Mouse (Mus musculus) liver, embryonic 12.5 days (tissue): ENCODE data around the gene Klf9. TPM values are rescaled to one million over a fixed set of nuclear protein-coding genes. Genes with fewer than 3 reads are reported as not detected.

ENCODE experiments used
- ATAC-seq: fragments of 200-750 bp; cut with Nextera tagmentation; 2 replicates; pipeline ENCODE4 v1.8.0; 2017; ENCODE audit warnings: moderate number of reproducible peaks, mild to moderate bottlenecking, moderate library complexity
- H3K27ac ChIP-seq: fragments of 300-500 bp; sonication (generic); 2 replicates; pipeline ENCODE4 v1.5.1; 2016; ENCODE audit warnings: mild to moderate bottlenecking
- H3K27me3 ChIP-seq: fragments of 300-500 bp; sonication (generic); replicated peaks from 2 replicates; pipeline ENCODE4 v1.6.1; 2016; ENCODE audit warnings: mild to moderate bottlenecking, moderate library complexity
- H3K36me3 ChIP-seq: fragments of 300-500 bp; sonication (generic); 2 replicates; pipeline ENCODE4 v1.6.1; 2016; ENCODE audit warnings: mild to moderate bottlenecking, moderate library complexity
- H3K4me1 ChIP-seq: fragments of 300-500 bp; sonication (generic); 2 replicates; pipeline ENCODE4 v1.6.1; 2016
- H3K4me2 ChIP-seq: fragments of 300-500 bp; sonication (generic); 2 replicates; pipeline ENCODE4 v1.6.1; 2016; ENCODE audit warnings: mild to moderate bottlenecking, moderate library complexity
- H3K4me3 ChIP-seq: fragments of 300-500 bp; sonication (generic); 2 replicates; pipeline ENCODE4 v1.5.1; 2016; ENCODE audit warnings: mild to moderate bottlenecking, moderate library complexity
- H3K9ac ChIP-seq: fragments of 300-500 bp; sonication (generic); 2 replicates; pipeline ENCODE4 v1.6.1; 2016; ENCODE audit warnings: mild to moderate bottlenecking, moderate library complexity
- H3K9me3 ChIP-seq: fragments of 300-500 bp; sonication (generic); replicated peaks from 2 replicates; pipeline ENCODE4 v1.6.1; 2016; ENCODE audit warnings: mild to moderate bottlenecking, moderate library complexity
- WGBS: fragments of 180-500 bp; shearing (Covaris S2); methylation state at CpG from one replicate; pipeline ENCODE4 v1.1.7; 2016; ENCODE audit not compliant: insufficient replicate concordance; 5-methylcytosine and 5-hydroxymethylcytosine counted together
- polyA plus RNA-seq: library from polyadenylated mRNA; unstranded; fragments of >200 nt; fragmentation: Nextera tagmentation; extraction: Ambion mirVana; gene quantifications from 2 replicates; pipeline ENCODE4 v1.2.1, GENCODE M21; 2016

Klf9 gene
- polyA plus RNA-seq, 1 experiment from 2014 or later: 2.1 TPM

DNA sequence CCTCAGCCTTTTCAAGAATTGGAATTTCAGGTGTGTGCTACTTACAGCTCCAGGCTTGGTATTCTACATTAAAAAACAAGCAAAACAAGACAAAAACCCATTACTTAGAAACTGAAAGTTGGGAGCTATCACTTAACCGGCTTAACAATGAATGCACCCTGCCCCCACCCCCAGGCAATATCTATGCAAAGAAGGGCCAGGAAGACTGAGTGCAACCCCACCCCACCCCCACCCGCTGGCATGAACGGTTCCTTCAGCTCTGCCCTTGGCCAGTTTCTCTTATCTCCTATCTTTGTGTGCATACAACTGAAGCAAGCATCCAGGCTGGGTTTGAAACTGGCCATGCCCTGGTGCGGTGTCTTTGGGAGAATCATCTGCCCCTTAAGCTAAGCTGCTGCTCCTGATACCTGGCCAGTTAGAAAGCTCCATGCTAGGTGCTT is 11.2 kb downstream of the Klf9 start:
- Histone ChIP-seq H3K4me1 (peaks cover 70% of the 10 kb centered on the region), H3K9ac (peak overlapping the region; percentile 67)
- ATAC-seq: peak; percentile 89

DNA sequence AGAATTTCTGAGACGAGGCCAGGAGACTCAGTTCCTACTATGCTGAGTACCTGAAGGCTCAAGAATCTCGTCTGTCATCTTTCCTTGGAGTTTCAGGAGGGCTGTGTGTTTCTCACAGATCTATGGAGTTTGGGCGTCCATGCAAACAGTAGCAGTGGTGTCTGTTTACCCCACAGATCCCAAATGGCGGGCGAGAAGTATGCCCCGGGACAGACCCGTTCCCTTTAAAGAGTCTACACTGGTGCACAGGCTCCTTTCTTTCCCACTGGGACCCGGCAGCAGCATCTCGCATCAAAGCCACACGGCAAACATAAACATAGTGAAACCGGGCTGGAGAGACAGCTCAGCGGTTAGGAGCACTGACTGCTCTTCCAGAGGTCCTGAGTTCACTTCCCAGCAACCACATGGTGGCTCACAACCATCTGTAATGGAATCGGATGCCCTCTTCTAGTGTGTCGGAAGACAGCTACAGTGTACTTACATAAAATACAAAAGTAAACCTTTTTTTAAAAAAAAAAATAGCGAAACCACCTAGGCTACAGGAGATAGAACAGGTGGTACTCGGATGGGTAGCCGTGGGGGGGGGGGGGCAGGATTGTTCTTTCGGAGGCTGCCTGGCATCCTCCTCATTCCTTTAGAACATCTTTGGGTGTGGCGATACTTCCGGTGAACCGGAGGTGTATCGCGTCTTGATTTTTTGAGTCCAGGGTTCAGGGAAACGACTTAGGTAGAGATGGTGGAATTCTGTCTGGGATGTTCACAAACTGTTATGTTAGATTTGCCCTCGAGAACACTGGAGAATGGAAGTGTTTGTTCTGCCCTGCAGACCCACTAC is 12.0 kb downstream of the Klf9 start:
- ATAC-seq: peak; percentile 13; the same call in 1 of the 2 replicates

More for the DNA sequence above, 11.2 kb downstream of the Klf9 start:
- H3K36me3 ChIP-seq: no peaks in the 10 kb centered on the region
- peak overlapping the region; percentile 88 for H3K27ac ChIP-seq
- 6% methylated on average over 4 of the region's 4 CpGs for WGBS
- no peaks in the 10 kb centered on the region for H3K27me3 ChIP-seq
- H3K4me3 ChIP-seq: peak overlapping the region; percentile 46
- no peaks in the 10 kb centered on the region for H3K9me3 ChIP-seq
- peak overlapping the region; percentile 75 for H3K4me2 ChIP-seq

GRCm38 (mm10) chr19:23153606-23154127 is 12.6 kb downstream of the Klf9 start:
- no peaks in the 10 kb centered on the region for H3K36me3 ChIP-seq
- no peaks in the 10 kb centered on the region for H3K27me3 ChIP-seq
- H3K4me2 ChIP-seq: peak overlapping the region; percentile 75; the same call in 1 of the 2 replicates
- no peak for ATAC-seq
- H3K4me3 ChIP-seq: no peak overlapping the region
- H3K4me1 ChIP-seq: peaks cover 65% of the 10 kb centered on the region
- no peak overlapping the region for H3K9ac ChIP-seq
- 0 out of 2 replicates have a peak overlapping the region, but pooled peaks have one; percentile 88 for H3K27ac ChIP-seq
- 72% methylated on average over 5 of the region's 5 CpGs for WGBS
- H3K9me3 ChIP-seq: no peaks in the 10 kb centered on the region

More for the DNA sequence above, 12.0 kb downstream of the Klf9 start:
- Histone ChIP-seq H3K36me3 (no peaks in the 10 kb centered on the region), H3K4me2 (peak overlapping the region; percentile 75), H3K27ac (peak overlapping the region; percentile 88), H3K4me1 (peaks cover 65% of the 10 kb centered on the region), H3K9ac (peak overlapping the region; percentile 67), H3K4me3 (peak overlapping the region; percentile 46), H3K27me3 (no peaks in the 10 kb centered on the region), H3K9me3 (no peaks in the 10 kb centered on the region)
- 57% methylated on average over 25 of the region's 25 CpGs for WGBS

DNA sequence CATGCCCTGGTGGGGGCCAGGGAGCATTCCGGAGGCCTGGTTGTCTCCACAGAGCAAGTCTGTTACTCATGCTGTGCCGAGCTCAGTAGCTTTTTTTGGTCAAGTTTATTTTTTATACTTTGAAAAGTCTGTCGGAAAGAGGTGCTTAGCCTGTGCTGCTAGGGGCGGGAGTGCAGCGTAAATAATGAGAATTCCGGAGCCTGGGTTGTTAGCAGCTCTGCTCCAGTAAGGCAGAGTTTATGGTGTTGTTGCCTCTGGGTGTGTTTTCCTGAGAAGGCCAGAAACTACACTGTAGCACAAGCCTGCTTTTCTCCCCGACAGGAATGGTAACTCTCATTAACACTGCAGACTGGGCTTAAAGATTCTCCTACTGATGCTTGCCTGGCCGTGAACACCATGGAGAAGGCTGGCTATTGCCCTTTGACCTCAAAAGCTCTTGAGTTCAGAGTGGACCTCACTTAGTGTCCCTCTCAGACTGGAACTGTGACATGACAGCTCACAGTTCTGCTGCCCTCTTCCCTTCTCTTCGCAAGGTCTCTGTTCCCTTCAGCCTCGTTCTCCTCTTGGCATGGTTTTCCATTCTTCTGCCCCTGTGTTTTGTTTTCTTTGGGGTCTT is 18.9 kb downstream of the Klf9 start:
- H3K9me3 ChIP-seq: no peaks in the 10 kb centered on the region
- ATAC-seq: no peak
- H3K36me3 ChIP-seq: no peaks in the 10 kb centered on the region
- no peak overlapping the region for H3K4me2 ChIP-seq
- WGBS: 77% methylated on average over 10 of the region's 10 CpGs
- peaks cover 10% of the 10 kb centered on the region for H3K4me1 ChIP-seq
- H3K27ac ChIP-seq: no peak overlapping the region
- no peak overlapping the region for H3K4me3 ChIP-seq
- no peaks in the 10 kb centered on the region for H3K27me3 ChIP-seq
- H3K9ac ChIP-seq: no peak overlapping the region

- Histone ChIP-seq H3K36me3 (no peaks in the 10 kb centered on the region), H3K9ac (no peak overlapping the region), H3K27me3 (no peaks in the 10 kb centered on the region), H3K4me1 (0 out of 2 replicates have a peak, but pooled peaks cover 4% of the 10 kb centered on the region), H3K9me3 (no peaks in the 10 kb centered on the region), H3K27ac (no peak overlapping the region), H3K4me2 (no peak overlapping the region), H3K4me3 (no peak overlapping the region)
- no peak for ATAC-seq
- WGBS: 51% methylated on average over 8 of the region's 8 CpGs
Observed at GRCm38 (mm10) chr19:23162387-23162809, 21.4 kb downstream of the Klf9 start.

- Histone ChIP-seq H3K4me3 (no peak overlapping the region), H3K4me1 (0 out of 2 replicates have a peak, but pooled peaks cover 4% of the 10 kb centered on the region), H3K9ac (no peak overlapping the region), H3K9me3 (no peaks in the 10 kb centered on the region), H3K27ac (no peak overlapping the region), H3K4me2 (no peak overlapping the region), H3K36me3 (no peaks in the 10 kb centered on the region), H3K27me3 (no peaks in the 10 kb centered on the region)
- 75% methylated on average over 6 of the region's 6 CpGs for WGBS
- no peak for ATAC-seq
Observed at GRCm38 (mm10) chr19:23162877-23163276, 21.9 kb downstream of the Klf9 start.

DNA sequence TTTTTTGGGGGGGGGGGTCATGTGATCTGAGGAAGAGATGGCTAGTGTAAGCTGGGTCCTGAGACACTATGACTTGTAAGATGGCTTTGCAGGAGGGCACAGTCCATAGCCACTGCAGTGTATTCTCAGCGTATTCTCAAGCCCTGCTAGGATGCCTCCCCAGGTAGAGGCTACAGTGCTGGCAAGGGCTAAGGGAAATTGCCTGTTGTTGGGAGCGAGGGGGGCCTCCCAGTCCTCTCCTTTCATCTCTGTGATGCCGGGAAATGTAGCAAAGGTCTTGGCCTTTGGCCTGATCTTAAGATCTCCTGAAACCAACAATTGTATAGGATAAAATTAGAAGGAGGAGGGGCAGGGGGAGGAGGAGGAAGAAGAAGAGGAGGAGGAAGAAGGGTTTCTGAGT is 22.3 kb downstream of the Klf9 start:
- no peak overlapping the region for H3K4me2 ChIP-seq
- no peak for ATAC-seq
- 0 out of 2 replicates have a peak, but pooled peaks cover 4% of the 10 kb centered on the region for H3K4me1 ChIP-seq
- no peaks in the 10 kb centered on the region for H3K36me3 ChIP-seq
- no peak overlapping the region for H3K9ac ChIP-seq
- no peaks in the 10 kb centered on the region for H3K27me3 ChIP-seq
- H3K9me3 ChIP-seq: no peaks in the 10 kb centered on the region
- 64% methylated on average over 3 of the region's 3 CpGs for WGBS
- H3K4me3 ChIP-seq: no peak overlapping the region
- H3K27ac ChIP-seq: no peak overlapping the region

- no peak overlapping the region for H3K27ac ChIP-seq
- no peak for ATAC-seq
- H3K4me3 ChIP-seq: no peak overlapping the region
- H3K9me3 ChIP-seq: no peaks in the 10 kb centered on the region
- 86% methylated on average over 16 of the region's 16 CpGs for WGBS
- H3K9ac ChIP-seq: no peak overlapping the region
- H3K4me1 ChIP-seq: peaks cover 13% of the 10 kb centered on the region; the same call in 1 of the 2 replicates
- H3K27me3 ChIP-seq: no peaks in the 10 kb centered on the region
- H3K36me3 ChIP-seq: no peaks in the 10 kb centered on the region
- H3K4me2 ChIP-seq: no peak overlapping the region
Observed at GRCm38 (mm10) chr19:23164651-23165240, 23.7 kb downstream of the Klf9 start.

DNA sequence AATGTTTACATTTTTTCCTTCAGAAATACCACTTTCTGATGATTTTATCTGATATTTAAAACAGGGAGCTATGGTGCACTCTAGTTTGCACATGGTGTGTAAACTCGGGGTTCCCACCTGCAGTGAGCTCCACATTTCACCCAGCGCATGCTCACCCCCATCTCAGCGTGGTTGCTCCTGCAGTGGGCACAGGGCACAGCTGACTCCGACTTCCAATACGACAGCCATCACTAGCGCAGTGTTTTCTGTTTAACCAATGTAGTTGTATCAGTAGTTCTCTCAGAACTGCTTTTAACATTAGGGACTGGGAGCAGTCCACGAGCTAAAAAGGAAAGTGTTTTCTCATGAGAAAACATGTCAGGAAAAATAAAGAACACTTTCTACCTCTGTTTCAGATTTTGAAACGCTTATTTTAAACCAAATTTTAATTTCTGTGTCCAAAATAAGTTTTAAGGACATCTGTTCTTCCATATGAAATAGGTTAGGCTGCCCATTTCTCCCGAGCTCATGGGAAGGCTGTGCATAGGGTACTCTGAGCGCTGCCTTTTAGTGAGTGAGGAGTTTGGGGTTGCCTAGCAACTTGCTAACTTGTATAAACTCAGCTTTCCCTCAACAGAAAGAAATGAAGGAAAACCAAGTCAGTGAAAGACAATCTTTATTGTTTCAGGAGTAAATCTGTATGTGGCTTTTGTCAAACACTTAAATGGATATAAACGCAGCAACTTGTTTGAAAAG is 25.7 kb downstream of the Klf9 start:
- Histone ChIP-seq H3K4me2 (no peak overlapping the region), H3K27me3 (no peaks in the 10 kb centered on the region), H3K9me3 (no peaks in the 10 kb centered on the region), H3K36me3 (no peaks in the 10 kb centered on the region), H3K27ac (no peak overlapping the region), H3K4me1 (peaks cover 13% of the 10 kb centered on the region; the same call in 1 of the 2 replicates), H3K9ac (no peak overlapping the region), H3K4me3 (no peak overlapping the region)
- no peak for ATAC-seq
- WGBS: 77% methylated on average over 11 of the region's 11 CpGs

- Histone ChIP-seq H3K9ac (no peak overlapping the region; the same call in 1 of the 2 replicates), H3K4me3 (no peak overlapping the region), H3K4me1 (peaks cover 13% of the 10 kb centered on the region; the same call in 1 of the 2 replicates), H3K27ac (no peak overlapping the region), H3K4me2 (no peak overlapping the region), H3K27me3 (no peaks in the 10 kb centered on the region), H3K36me3 (no peaks in the 10 kb centered on the region), H3K9me3 (no peaks in the 10 kb centered on the region)
- ATAC-seq: no peak
- WGBS: 78% methylated on average over 5 of the region's 5 CpGs
Observed at GRCm38 (mm10) chr19:23168899-23169658, 28.1 kb downstream of the Klf9 start.

DNA sequence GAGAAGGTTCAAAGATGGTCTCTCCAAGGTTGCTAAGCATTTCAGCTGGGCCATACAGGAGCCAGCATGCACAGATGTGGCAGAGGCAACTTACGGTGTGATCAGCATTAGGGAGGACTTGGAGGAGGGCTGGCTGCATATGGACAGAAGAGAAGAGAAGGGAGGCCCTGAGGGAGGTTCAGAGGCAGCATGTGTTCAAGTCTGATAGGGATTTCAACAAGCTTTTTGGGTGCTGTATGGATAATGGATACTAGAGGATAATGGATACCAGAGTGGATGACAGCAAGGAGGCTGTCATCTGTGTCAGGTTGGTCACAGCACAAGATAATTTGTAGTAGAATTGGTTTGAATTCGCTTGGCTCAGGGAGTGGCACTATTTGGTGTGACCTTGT is 28.6 kb downstream of the Klf9 start:
- Histone ChIP-seq H3K9ac (no peak overlapping the region), H3K27ac (no peak overlapping the region), H3K27me3 (no peaks in the 10 kb centered on the region), H3K4me2 (no peak overlapping the region), H3K9me3 (no peaks in the 10 kb centered on the region), H3K4me3 (no peak overlapping the region), H3K36me3 (no peaks in the 10 kb centered on the region), H3K4me1 (peaks cover 13% of the 10 kb centered on the region; the same call in 1 of the 2 replicates)
- WGBS: 74% methylated on average over 2 of the region's 2 CpGs
- peak; percentile 76 for ATAC-seq
